Mouse (Mus musculus) stomach, embryonic 16.5 days (tissue): ENCODE measurements around the gene Gm5148. TPM values are rescaled to one million over a fixed set of nuclear protein-coding genes. Genes with fewer than 3 reads are reported as not detected.
A peak's percentile ranks its signal among the peaks of the same experiment; 100 is the strongest.

Experiments
- ATAC-seq: fragments of 200-750 bp; cut with Nextera tagmentation; 2 replicates; pipeline ENCODE4 v1.8.0; 2017; ENCODE audit warnings: moderate number of reproducible peaks, moderate TSS enrichment; ENCODE audit not compliant: insufficient read depth, low FRiP score
- H3K27ac ChIP-seq: fragments of 300-500 bp; sonication (generic); 2 replicates; pipeline ENCODE4 v1.5.1; 2014; ENCODE audit warnings: low read length
- H3K27me3 ChIP-seq: fragments of 300-500 bp; sonication (generic); 2 replicates; pipeline ENCODE4 v1.6.1; 2014; ENCODE audit warnings: low read length, control low read depth, mixed read lengths; ENCODE audit not compliant: control insufficient read depth, insufficient read depth
- H3K36me3 ChIP-seq: fragments of 300-500 bp; sonication (generic); 2 replicates; pipeline ENCODE4 v1.6.1; 2014; ENCODE audit warnings: low read length; ENCODE audit not compliant: control insufficient read depth, insufficient read depth
- H3K4me1 ChIP-seq: fragments of 300-500 bp; sonication (generic); 2 replicates; pipeline ENCODE4 v1.6.1; 2014; ENCODE audit warnings: low read length, control low read depth, mixed read lengths; ENCODE audit not compliant: control insufficient read depth, insufficient read depth
- H3K4me2 ChIP-seq: fragments of 300-500 bp; sonication (generic); 2 replicates; pipeline ENCODE4 v1.6.1; 2014; ENCODE audit warnings: low read depth, low read length, mixed read lengths
- H3K4me3 ChIP-seq: fragments of 300-500 bp; sonication (generic); replicated peaks from 2 replicates; pipeline ENCODE4 v1.5.1; 2014; ENCODE audit warnings: mild to moderate bottlenecking, low read length
- H3K9ac ChIP-seq: fragments of 300-500 bp; sonication (generic); 2 replicates; pipeline ENCODE4 v1.6.1; 2014; ENCODE audit warnings: low read length
- H3K9me3 ChIP-seq: fragments of 300-500 bp; sonication (generic); replicated peaks from 2 replicates; pipeline ENCODE4 v1.6.1; 2016; ENCODE audit warnings: low read length, control low read depth; ENCODE audit not compliant: control insufficient read depth
- WGBS: fragments of 180-500 bp; shearing (Covaris S2); extraction: QIAGEN DNeasy Blood & Tissue Kit; methylation state at CpG from one replicate; pipeline ENCODE4 v1.1.7; 2014; 5-methylcytosine and 5-hydroxymethylcytosine counted together
- polyA plus RNA-seq: library from polyadenylated mRNA; unstranded; fragments of >200 nt; fragmentation: Nextera tagmentation; extraction: Ambion mirVana; gene quantifications from 2 replicates; pipeline ENCODE4 v1.2.1, GENCODE M21; 2015

The Gm5148 gene
- polyA plus RNA-seq, 1 experiment from 2014 or later, result 5.5 TPM

DNA sequence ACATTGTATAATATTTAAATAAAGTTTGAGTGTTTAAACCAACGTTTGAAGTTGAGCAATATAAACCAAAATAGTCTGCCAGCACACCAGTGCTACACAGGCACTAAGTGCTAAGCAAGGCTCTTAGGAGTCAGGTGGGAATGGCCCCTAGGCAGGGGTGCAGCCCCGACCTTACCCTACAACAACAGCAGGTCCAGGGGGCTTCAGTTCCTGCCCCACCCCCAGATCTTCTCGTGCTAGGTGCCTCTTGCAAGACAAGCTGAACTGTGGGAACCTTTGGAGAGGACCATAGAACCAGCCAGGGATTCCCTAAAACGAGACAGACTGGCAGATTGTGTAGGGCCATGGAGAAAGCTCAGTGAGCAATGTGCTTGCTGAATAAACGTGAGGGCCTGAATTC, 3.1 kb upstream of the Gm5148 start:
- H3K9ac ChIP-seq, result no peak overlapping the region
- H3K4me1 ChIP-seq, result peaks cover 36% of the 10 kb centered on the region
- H3K27me3 ChIP-seq, result no peaks in the 10 kb centered on the region
- ATAC-seq, result no peak
- H3K4me2 ChIP-seq, result no peak overlapping the region
- no peak overlapping the region for H3K4me3 ChIP-seq
- no peaks in the 10 kb centered on the region for H3K36me3 ChIP-seq
- H3K27ac ChIP-seq, result no peak overlapping the region
- H3K9me3 ChIP-seq, result no peaks in the 10 kb centered on the region
- 68% methylated on average over 5 of the region's 5 CpGs for WGBS

DNA sequence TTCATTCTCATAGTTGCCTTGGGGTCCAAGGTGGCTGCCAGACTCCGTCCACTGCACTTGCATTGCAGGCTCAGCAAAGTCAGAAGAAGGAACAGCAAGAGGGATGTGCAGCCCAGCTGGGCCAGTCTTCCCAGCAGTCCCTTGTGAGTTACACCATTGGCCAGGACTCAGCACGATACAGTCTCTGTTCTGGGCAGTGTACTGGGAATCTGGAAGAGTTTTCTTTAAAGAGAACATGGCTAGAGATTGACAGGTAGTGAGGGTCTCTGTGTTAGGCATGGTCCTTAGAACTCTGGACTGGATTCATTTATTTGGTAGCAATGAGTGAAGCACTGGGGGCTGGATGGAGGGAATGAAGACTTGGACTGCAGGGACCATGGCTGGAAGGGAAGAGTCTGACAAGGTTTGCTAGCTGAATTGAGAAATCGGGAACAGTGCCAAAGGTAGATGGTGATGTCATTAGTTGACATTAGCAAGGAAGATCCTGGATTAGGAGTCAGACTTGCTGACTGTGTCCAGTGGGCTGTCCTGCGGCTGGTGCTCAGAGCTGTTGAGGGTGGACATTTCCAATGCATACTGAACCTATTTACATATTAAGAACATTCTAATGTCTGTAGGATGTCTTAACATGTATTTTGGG, 2.3 kb upstream of the Gm5148 start:
- H3K9me3 ChIP-seq, result no peaks in the 10 kb centered on the region
- WGBS, result 67% methylated on average over 4 of the region's 4 CpGs
- H3K4me3 ChIP-seq, result no peak overlapping the region
- H3K4me1 ChIP-seq, result peaks cover 37% of the 10 kb centered on the region
- no peak overlapping the region for H3K4me2 ChIP-seq
- H3K9ac ChIP-seq, result no peak overlapping the region
- no peaks in the 10 kb centered on the region for H3K36me3 ChIP-seq
- H3K27me3 ChIP-seq, result no peaks in the 10 kb centered on the region
- no peak overlapping the region for H3K27ac ChIP-seq
- ATAC-seq, result no peak

DNA sequence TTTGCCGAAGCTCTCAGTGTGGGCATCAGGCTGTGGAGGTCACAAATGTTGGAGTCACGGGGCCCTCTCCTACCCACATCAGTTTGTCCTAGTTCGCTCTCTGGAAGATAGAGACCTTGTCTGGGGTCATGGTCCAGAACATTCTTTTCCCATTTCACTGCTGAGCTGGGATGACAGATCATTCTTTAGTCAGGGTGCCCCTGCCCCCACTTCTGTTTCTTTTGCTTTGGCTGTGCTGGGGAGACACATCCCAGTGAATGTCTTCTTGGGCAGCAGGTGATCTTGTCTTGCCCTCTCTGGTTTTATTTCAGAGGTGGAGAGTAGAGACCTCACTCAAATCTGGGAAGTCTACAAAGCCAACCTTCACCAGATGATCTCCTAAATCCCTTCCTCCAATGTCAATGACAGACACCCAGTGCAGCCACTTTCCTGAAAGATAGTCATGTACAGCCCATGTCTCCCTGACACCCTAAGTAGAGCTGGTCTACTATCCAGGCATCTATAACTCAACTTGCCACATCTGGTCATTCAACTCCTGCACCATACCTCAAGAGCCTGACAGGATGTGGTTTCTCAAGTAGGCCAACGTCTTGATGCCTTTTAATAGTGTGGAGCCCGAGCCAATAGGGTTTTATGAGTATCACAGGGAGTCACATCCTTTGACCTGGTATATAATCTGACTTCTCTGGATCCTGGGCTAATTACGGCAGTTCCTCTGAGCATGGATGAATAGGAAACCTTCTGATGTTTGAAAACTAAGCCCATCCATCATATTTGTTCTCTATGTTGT, 851 bp upstream of the Gm5148 start:
- Histone ChIP-seq H3K9me3 (no peaks in the 10 kb centered on the region), H3K27ac (peak overlapping the region; percentile 84), H3K36me3 (no peaks in the 10 kb centered on the region), H3K9ac (peak overlapping the region; percentile 58), H3K4me1 (peaks cover 37% of the 10 kb centered on the region), H3K4me3 (no peak overlapping the region), H3K27me3 (no peaks in the 10 kb centered on the region), H3K4me2 (peak overlapping the region; percentile 58; the same call in 1 of the 2 replicates)
- ATAC-seq, result 0 out of 2 replicates have a peak, but pooled peaks have one; percentile 3
- 74% methylated on average over 6 of the region's 6 CpGs for WGBS

DNA sequence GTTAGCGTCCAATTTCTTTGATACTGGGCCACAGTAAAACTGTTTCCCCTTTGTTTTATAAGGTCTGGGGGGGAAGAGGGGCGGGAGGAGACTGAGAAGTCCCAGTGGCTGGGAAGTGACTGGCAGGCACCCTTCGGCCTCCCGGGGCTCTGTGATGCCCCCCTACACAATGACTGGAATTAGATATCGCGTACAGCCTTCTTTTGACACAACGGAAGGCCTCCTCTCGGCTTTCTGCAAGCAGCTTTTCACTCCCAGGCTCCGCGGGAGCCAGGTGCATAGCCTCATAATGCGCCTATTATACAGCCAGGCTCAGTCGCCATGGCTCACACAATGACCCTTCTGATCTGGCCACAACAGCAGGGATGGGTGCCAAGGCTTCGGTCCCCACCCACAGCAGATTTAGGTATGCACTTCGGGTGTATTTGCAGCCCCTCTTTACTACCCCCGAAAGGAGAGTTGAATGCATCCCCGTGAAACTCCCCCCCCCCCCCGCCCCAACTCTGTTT, 574 bp downstream of the Gm5148 start:
- Histone ChIP-seq H3K4me3 (peak overlapping the region; percentile 42), H3K27ac (peak overlapping the region; percentile 95), H3K4me1 (peaks cover 27% of the 10 kb centered on the region), H3K4me2 (peak overlapping the region; percentile 58), H3K36me3 (no peaks in the 10 kb centered on the region), H3K9ac (peak overlapping the region; percentile 67), H3K9me3 (no peaks in the 10 kb centered on the region), H3K27me3 (no peaks in the 10 kb centered on the region)
- peak; percentile 38 for ATAC-seq
- 7% methylated on average over 17 of the region's 17 CpGs for WGBS

DNA sequence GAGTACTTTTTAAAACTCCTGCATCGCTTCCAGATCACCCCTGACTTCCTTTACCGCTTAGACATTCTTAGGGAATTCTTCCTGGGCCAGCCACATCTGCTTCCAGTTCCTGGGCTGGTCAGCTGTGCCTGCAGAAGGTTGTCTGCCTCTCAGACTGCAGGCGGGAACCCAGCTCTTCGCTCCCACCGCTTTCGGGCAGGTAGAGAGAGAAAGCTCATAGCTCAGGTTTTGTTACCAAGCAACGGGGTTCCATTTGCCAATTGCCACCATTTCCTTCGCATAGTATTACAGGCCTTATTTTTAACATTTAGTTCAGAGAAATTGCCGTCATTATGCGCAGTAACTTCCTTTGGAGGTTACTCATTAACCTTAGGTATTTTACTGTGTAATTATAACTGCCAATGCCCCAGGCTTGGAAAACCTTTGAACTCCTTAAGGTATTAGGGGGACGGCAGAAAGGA, 1.2 kb downstream of the Gm5148 start:
- Histone ChIP-seq H3K9me3 (no peaks in the 10 kb centered on the region), H3K4me2 (peak overlapping the region; percentile 58), H3K36me3 (no peaks in the 10 kb centered on the region), H3K9ac (peak overlapping the region; percentile 67), H3K4me3 (peak overlapping the region; percentile 42), H3K27ac (peak overlapping the region; percentile 95), H3K27me3 (no peaks in the 10 kb centered on the region), H3K4me1 (peaks cover 21% of the 10 kb centered on the region)
- 27% methylated on average over 11 of the region's 11 CpGs for WGBS
- peak; percentile 42; the same call in 1 of the 2 replicates for ATAC-seq

DNA sequence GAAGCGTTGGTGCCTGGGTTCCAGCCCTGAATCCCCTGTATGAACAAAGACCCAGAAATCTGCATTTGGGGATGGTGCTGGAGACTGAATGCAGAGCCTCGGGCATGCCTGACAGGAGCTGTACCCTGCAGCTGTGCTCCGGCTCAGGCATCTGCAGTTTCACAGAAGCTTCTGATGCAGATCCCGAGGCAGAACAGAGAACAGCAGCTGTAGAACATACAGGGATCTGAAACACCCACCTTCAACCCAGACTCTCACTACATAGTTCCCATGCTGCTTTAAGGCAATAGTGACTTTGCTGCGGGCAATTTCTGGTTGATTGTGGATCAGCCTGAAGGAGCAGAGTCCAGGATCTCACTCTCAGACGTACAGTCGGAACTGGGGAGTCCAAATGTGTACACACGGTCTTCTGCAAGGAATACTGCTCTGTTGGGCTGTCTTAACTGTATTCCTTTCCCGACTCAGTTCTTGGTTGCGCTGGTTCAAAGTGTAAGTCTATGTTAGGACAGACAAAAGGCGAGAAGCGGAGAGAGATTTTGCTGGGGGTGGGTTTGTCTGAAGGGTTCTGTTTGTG, 1.7 kb downstream of the Gm5148 start:
- H3K27me3 ChIP-seq, result no peaks in the 10 kb centered on the region
- WGBS, result 47% methylated on average over 12 of the region's 12 CpGs
- H3K4me2 ChIP-seq, result peak overlapping the region; percentile 58
- H3K36me3 ChIP-seq, result no peaks in the 10 kb centered on the region
- peak overlapping the region; percentile 67 for H3K9ac ChIP-seq
- H3K4me3 ChIP-seq, result peak overlapping the region; percentile 42
- H3K27ac ChIP-seq, result peak overlapping the region; percentile 95
- peaks cover 21% of the 10 kb centered on the region for H3K4me1 ChIP-seq
- no peaks in the 10 kb centered on the region for H3K9me3 ChIP-seq
- no peak for ATAC-seq

DNA sequence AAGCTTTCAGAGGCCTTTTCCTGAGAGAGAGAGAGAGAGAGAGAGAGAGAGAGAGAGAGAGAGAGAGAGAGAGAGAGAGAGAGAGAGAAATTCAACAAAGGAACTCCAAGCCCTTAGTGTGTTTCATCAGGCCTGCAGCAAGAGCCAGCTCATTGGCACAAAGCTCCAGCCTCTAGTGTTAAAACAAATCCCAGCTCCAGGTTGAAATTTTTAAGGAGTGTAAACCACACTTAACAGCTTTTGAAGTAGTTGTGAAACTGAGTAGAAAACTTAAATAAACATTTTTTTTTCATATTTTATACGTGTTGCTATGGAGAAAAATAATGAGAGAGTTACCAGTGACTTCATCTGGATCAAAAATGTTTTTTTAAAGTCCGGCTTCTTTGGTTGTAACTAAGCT, 7.3 kb downstream of the Gm5148 start:
- Histone ChIP-seq H3K9me3 (no peaks in the 10 kb centered on the region), H3K9ac (no peak overlapping the region), H3K4me2 (no peak overlapping the region), H3K36me3 (no peaks in the 10 kb centered on the region), H3K4me1 (0 out of 2 replicates have a peak, but pooled peaks cover under 1% of the 10 kb centered on the region), H3K27me3 (no peaks in the 10 kb centered on the region), H3K27ac (no peak overlapping the region), H3K4me3 (no peak overlapping the region)
- ATAC-seq, result no peak
- WGBS, result 52% methylated on average over 2 of the region's 2 CpGs

DNA sequence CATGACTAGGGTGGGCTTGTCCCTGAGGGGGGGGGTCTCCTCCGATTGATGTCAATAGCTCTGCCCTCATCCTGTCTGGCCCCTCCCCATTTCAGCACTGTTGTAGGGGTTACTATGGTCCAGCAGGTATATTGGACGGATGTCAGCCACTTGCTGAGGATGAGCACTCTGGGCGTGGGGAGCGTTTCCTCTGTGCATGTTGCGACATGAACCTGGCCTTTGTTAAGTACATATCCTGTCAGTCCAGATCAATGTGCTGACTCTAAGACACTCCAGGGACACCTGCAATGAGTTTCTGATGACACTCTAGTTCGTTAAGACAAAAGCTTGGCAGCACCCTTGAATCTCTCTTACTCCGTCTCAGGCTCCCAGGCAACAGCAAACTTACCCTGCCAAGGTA, 8.6 kb downstream of the Gm5148 start:
- Histone ChIP-seq H3K4me3 (no peak overlapping the region), H3K4me2 (no peak overlapping the region), H3K4me1 (0 out of 2 replicates have a peak, but pooled peaks cover 2% of the 10 kb centered on the region), H3K9me3 (no peaks in the 10 kb centered on the region), H3K36me3 (no peaks in the 10 kb centered on the region), H3K9ac (no peak overlapping the region), H3K27ac (no peak overlapping the region), H3K27me3 (no peaks in the 10 kb centered on the region)
- WGBS, result 83% methylated on average over 7 of the region's 7 CpGs
- no peak for ATAC-seq

DNA sequence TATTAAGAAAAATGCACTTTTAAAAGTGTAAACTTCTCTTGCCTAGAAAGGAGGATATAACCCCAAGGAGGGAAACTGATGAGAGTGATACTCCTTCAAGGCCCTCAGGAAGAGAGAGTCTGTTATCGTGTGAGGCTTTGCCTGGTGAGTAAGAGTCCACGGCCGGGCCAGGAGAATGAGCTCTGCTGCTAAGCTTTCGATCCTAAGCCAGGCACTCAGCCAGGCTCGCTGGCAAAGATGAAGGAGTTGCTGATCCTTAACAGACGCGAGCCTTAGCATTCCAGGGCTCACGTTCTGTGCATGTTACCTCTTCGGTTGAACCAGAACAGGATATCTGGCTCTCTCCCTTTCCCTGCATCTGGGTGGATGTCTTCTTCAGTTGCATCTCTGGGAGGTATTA, 11.8 kb downstream of the Gm5148 start:
- 40% methylated on average over 9 of the region's 9 CpGs for WGBS

More for the DNA sequence above, 11.8 kb downstream of the Gm5148 start:
- no peak overlapping the region for H3K9ac ChIP-seq
- no peaks in the 10 kb centered on the region for H3K27me3 ChIP-seq
- peak; percentile 87 for ATAC-seq
- peak overlapping the region; percentile 73 for H3K27ac ChIP-seq
- H3K4me1 ChIP-seq, result 0 out of 2 replicates have a peak, but pooled peaks cover 2% of the 10 kb centered on the region
- H3K9me3 ChIP-seq, result no peaks in the 10 kb centered on the region
- no peak overlapping the region for H3K4me3 ChIP-seq
- no peak overlapping the region for H3K4me2 ChIP-seq
- no peaks in the 10 kb centered on the region for H3K36me3 ChIP-seq
